Mouse (Mus musculus): ENCODE results near the gene Ccdc12. TPM values are rescaled to one million over a fixed set of nuclear protein-coding genes. Genes with fewer than 3 reads are reported as not detected.

Ccdc12 gene
- polyA plus RNA-seq (2014; fragmentation: Illumina TruSeq; extraction: RNeasy Lipid Tissue Mini Kit (QIAGEN cat#74804); ENCODE audit: low read depth, low replicate concordance): 89.4 TPM

DNA sequence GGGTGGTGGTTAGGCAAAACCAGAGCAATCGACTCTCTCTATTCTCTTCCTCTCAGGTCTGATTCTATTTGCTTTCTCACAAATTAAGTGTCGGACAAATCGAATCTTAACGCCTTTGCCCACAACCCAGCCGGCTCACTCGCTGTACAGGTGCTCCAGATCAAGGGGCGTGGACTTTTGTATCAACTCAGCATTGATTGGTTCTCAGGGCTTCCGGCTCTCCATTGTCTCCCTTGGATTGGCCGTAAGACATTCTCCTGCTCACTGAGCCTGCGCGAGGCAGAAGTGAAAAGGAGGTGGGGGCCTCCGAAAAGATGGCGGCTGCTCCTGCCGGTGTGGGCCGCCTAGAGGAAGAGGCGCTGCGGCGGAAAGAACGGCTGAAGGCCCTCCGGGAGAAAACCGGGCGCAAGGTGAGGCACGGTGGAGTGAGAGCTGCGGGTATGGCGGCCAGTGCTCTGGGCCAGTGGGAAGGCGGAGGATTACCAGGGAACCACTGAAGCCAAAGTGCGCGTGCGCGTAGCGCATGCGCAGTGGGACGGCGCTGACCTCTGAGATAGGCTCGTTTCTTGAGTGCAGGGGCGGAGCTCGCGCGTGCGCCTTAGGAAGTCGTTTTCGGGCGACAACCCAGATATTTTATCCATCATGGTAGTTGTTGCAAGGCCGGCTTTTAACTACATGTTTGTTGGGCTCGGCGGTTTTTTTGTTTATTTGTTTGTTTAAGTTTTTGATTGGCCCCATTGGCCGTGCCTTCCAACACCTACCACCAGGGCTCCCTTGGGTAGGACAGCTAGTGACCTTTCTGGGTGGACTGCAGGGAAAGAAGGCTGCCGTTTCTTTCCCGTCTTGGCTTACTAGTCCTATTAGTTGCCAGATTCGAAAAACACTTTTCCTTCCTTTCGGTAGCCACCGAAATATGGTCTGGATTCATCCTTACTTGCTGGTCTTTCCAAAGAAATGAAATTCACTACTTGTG is at the start of gene Ccdc12:
Gene Ccdc12 (plus strand): TSS at position 255 of the 973 bp plus-strand sequence.

DNA sequence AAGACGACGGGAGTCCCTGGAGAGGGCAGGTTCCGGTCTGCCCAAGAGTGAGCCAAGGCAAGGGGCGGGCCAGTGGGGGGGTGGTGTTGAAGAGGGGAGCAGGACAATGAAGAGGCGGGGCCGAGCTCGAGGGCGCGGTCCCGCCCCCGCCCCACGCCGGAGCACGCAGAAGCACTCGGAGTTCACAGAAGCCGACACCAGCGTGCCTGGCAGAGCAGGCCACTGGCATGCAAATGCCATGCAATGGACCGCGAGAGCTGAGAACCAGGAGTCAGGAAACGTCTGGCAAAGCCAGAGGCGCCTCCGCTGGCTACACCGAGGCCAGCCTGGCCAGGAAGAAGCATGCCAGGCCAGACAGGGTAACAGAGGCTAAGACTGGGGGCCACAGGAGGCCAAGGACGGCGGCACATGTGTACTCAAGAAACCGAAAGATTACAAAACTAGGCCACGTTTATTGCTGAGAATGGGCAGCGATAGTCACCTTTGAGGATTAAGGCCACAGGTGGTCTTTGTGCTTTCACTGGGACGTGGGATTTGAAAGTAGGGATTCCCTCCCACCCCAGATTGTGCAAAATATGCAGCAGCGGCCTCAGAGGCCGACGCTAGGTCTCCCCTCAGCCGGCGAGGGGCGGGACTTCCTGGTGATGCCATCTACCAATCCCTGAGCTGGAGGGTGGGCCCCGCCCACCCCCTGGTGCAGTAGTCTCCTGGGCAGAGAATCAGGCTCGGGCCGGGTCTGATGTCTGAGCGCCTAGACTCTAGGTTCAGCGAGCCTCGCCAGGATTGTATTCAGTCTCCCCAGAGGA is 31.7 kb upstream of the Ccdc12 start, which contains the start of gene Nradd:
Gene Nradd (minus strand): TSS at position 92 of the 806 bp plus-strand sequence.

GRCm38 (mm10) chr9:110653655-110654461 is 2.4 kb upstream of the Ccdc12 start, which contains the start of gene Nbeal2:
TSS of gene Nbeal2 (minus strand) at chr9:110654161.

GRCm38 (mm10) chr9:110741711-110742294 is 85.5 kb downstream of the Ccdc12 start, which contains the start of gene Myl3:
TSS of gene Myl3 (plus strand) at chr9:110741861.

GRCm38 (mm10) chr9:110746961-110747360 is 90.7 kb downstream of the Ccdc12 start, which contains the start of gene Pth1r:
TSS of gene Pth1r (minus strand) at chr9:110747145.

Other genes starting within 250 kb of the Ccdc12 start
- 14.3 TPM for gene Ptpn23, start 248.3 kb upstream of the Ccdc12 start, polyA plus RNA-seq (2014; fragmentation: Illumina TruSeq; extraction: RNeasy Lipid Tissue Mini Kit (QIAGEN cat#74804); ENCODE audit: low read depth, low replicate concordance)
- gene Ngp, start 236.8 kb upstream of the Ccdc12 start, polyA plus RNA-seq (2014; fragmentation: Illumina TruSeq; extraction: RNeasy Lipid Tissue Mini Kit (QIAGEN cat#74804); ENCODE audit: low read depth, low replicate concordance): not detected
- 11.0 TPM for gene Klhl18, start 179.8 kb upstream of the Ccdc12 start, polyA plus RNA-seq (2014; fragmentation: Illumina TruSeq; extraction: RNeasy Lipid Tissue Mini Kit (QIAGEN cat#74804); ENCODE audit: low read depth, low replicate concordance)
- gene Kif9, start 179.5 kb upstream of the Ccdc12 start, polyA plus RNA-seq (2014; fragmentation: Illumina TruSeq; extraction: RNeasy Lipid Tissue Mini Kit (QIAGEN cat#74804); ENCODE audit: low read depth, low replicate concordance): 0.26 TPM
- 29.5 TPM for gene Setd2, start 123.9 kb upstream of the Ccdc12 start, polyA plus RNA-seq (2014; fragmentation: Illumina TruSeq; extraction: RNeasy Lipid Tissue Mini Kit (QIAGEN cat#74804); ENCODE audit: low read depth, low replicate concordance)
- gene Nradd, start 32.1 kb upstream of the Ccdc12 start, polyA plus RNA-seq (2014; fragmentation: Illumina TruSeq; extraction: RNeasy Lipid Tissue Mini Kit (QIAGEN cat#74804); ENCODE audit: low read depth, low replicate concordance): 2.3 TPM
- 9.7 TPM for gene Nbeal2, start 2.3 kb upstream of the Ccdc12 start, polyA plus RNA-seq (2014; fragmentation: Illumina TruSeq; extraction: RNeasy Lipid Tissue Mini Kit (QIAGEN cat#74804); ENCODE audit: low read depth, low replicate concordance)
- gene Myl3, start 85.4 kb downstream of the Ccdc12 start, polyA plus RNA-seq (2014; fragmentation: Illumina TruSeq; extraction: RNeasy Lipid Tissue Mini Kit (QIAGEN cat#74804); ENCODE audit: low read depth, low replicate concordance): 10,021 TPM
- 7.8 TPM for gene Pth1r, start 90.6 kb downstream of the Ccdc12 start, polyA plus RNA-seq (2014; fragmentation: Illumina TruSeq; extraction: RNeasy Lipid Tissue Mini Kit (QIAGEN cat#74804); ENCODE audit: low read depth, low replicate concordance)
- gene Prss42, start 141.7 kb downstream of the Ccdc12 start, polyA plus RNA-seq (2014; fragmentation: Illumina TruSeq; extraction: RNeasy Lipid Tissue Mini Kit (QIAGEN cat#74804); ENCODE audit: low read depth, low replicate concordance): not detected
- gene Prss44, start 157.5 kb downstream of the Ccdc12 start, polyA plus RNA-seq (2014; fragmentation: Illumina TruSeq; extraction: RNeasy Lipid Tissue Mini Kit (QIAGEN cat#74804); ENCODE audit: low read depth, low replicate concordance): not detected
- gene Prss43, start 170.2 kb downstream of the Ccdc12 start, polyA plus RNA-seq (2014; fragmentation: Illumina TruSeq; extraction: RNeasy Lipid Tissue Mini Kit (QIAGEN cat#74804); ENCODE audit: low read depth, low replicate concordance): not detected
- not detected for gene Prss45, start 178.1 kb downstream of the Ccdc12 start, polyA plus RNA-seq (2014; fragmentation: Illumina TruSeq; extraction: RNeasy Lipid Tissue Mini Kit (QIAGEN cat#74804); ENCODE audit: low read depth, low replicate concordance)
- not detected for gene Prss46, start 188.0 kb downstream of the Ccdc12 start, polyA plus RNA-seq (2014; fragmentation: Illumina TruSeq; extraction: RNeasy Lipid Tissue Mini Kit (QIAGEN cat#74804); ENCODE audit: low read depth, low replicate concordance)
- not detected for gene Prss50, start 201.5 kb downstream of the Ccdc12 start, polyA plus RNA-seq (2014; fragmentation: Illumina TruSeq; extraction: RNeasy Lipid Tissue Mini Kit (QIAGEN cat#74804); ENCODE audit: low read depth, low replicate concordance)
- gene Als2cl, start 223.4 kb downstream of the Ccdc12 start, polyA plus RNA-seq (2014; fragmentation: Illumina TruSeq; extraction: RNeasy Lipid Tissue Mini Kit (QIAGEN cat#74804); ENCODE audit: low read depth, low replicate concordance): 16.9 TPM
- gene Tmie, start 223.6 kb downstream of the Ccdc12 start, polyA plus RNA-seq (2014; fragmentation: Illumina TruSeq; extraction: RNeasy Lipid Tissue Mini Kit (QIAGEN cat#74804); ENCODE audit: low read depth, low replicate concordance): 2.2 TPM